Mouse (Mus musculus) lung, adult 2 months (tissue): Measurements from ENCODE around the gene Syt8. TPM values are rescaled to one million over a fixed set of nuclear protein-coding genes. Genes with fewer than 3 reads are reported as not detected.

ENCODE experiments used
- DNase-seq: peaks from one replicate; pipeline ENCODE4 v3.0.0; 2022
- H3K4me1 ChIP-seq: fragments of 200-500 bp; 2 replicates; pipeline ENCODE4 v1.6.1; 2011; ENCODE audit warnings: low read length; ENCODE audit not compliant: control insufficient read depth, insufficient read depth
- H3K4me3 ChIP-seq: fragments of 200-500 bp; replicated peaks from 2 replicates; pipeline ENCODE3; 2011; ENCODE audit warnings: low read depth, mild to moderate bottlenecking, control low read depth, low read length; ENCODE audit errors: extremely low read depth
- CTCF ChIP-seq: fragments of 200-500 bp; IDR thresholded peaks from 2 replicates; pipeline ENCODE4 v1.5.1; 2011; ENCODE audit warnings: mild to moderate bottlenecking, low read length, control low read depth; ENCODE audit not compliant: insufficient read depth
- POLR2A ChIP-seq: fragments of 200-500 bp; IDR thresholded peaks from 2 replicates; pipeline ENCODE4 v1.6.1; 2011; ENCODE audit warnings: low read depth, mild to moderate bottlenecking, control low read depth, low read length, borderline replicate concordance; ENCODE audit errors: extremely low read depth
- WGBS: fragments of 180-500 bp; shearing (Covaris S2); methylation state at CpG from one replicate; pipeline ENCODE4 v1.1.7; 2018; 5-methylcytosine and 5-hydroxymethylcytosine counted together
- polyA plus RNA-seq: library from polyadenylated mRNA; depleted of rRNA; stranded (reverse); fragments of >200 nt; gene quantifications from 2 replicates; pipeline ENCODE4 v1.2.3, GENCODE M21; 2012

The Syt8 gene
- polyA plus RNA-seq, 1 experiment = 8.6 TPM

- no peak overlapping the region for H3K4me3 ChIP-seq
- TF ChIP-seq POLR2A (no peak), CTCF (peak; percentile 60; the same call in 1 of the 2 replicates)
- H3K4me1 ChIP-seq = peaks cover 5% of the 10 kb centered on the region; the same call in 1 of the 2 replicates
- WGBS = 74% methylated on average over 11 of the region's 11 CpGs
- no peak for DNase-seq
Observed at GRCm38 (mm10) chr7:142425641-142426213, 8.9 kb upstream of the Syt8 start.

DNA sequence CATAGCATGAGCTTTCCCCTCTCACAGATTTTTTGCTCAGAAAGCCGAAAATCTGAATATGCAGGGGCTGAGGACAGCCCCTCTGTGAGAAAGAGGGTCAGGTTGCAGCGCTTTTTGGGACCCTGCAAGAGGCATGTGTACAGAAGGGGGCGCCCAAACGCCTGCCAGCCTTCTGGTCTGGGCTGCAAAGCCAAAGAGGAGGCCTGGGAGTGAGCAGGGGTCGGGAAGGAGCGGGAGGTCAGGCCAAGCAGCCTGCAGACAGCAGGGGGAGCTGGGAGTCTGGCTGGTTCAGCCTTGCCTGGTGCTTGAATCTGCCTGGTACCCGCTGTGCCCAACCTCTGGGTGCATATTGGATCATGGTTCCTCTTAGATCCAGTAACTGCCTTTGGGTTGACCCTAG is 6.4 kb upstream of the Syt8 start:
- Histone ChIP-seq H3K4me3 (no peak overlapping the region), H3K4me1 (peaks cover 5% of the 10 kb centered on the region; the same call in 1 of the 2 replicates)
- no peak for DNase-seq
- 37% methylated on average over 7 of the region's 7 CpGs for WGBS
- TF ChIP-seq POLR2A = no peak
- peak; percentile 1; the same call in 1 of the 2 replicates for TF ChIP-seq CTCF

- 28% methylated on average over 12 of the region's 12 CpGs for WGBS
- peaks cover 5% of the 10 kb centered on the region; the same call in 1 of the 2 replicates for H3K4me1 ChIP-seq
- no peak overlapping the region for H3K4me3 ChIP-seq
- DNase-seq = peak; percentile 49
- no peak for TF ChIP-seq CTCF
- TF ChIP-seq POLR2A = no peak
Observed at GRCm38 (mm10) chr7:142430160-142430678, 4.4 kb upstream of the Syt8 start.

DNA sequence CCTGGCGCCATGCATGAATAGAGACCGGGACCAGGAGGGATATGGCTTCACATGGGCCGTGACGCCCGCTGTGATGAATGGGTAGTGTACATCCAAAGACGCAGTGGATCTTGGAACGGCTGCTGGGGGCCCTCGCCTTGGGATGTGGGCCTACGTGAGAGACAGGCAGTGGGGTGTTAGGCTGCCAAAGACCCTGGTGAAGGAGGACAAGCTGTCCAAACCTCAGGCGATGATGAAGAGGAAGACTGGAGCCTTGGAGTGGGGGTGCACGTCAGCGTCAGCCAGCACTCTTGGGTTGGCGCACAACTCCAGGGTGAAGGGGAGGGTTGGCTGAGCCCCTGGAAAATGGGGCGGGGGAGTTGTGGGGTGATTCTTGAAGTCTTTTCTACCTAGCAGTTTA is 3.5 kb upstream of the Syt8 start:
- no peak for DNase-seq
- TF ChIP-seq CTCF = no peak
- TF ChIP-seq POLR2A = no peak
- 89% methylated on average over 14 of the region's 14 CpGs for WGBS
- peaks cover 5% of the 10 kb centered on the region; the same call in 1 of the 2 replicates for H3K4me1 ChIP-seq
- no peak overlapping the region for H3K4me3 ChIP-seq

- Histone ChIP-seq H3K4me1 (peaks cover 5% of the 10 kb centered on the region; the same call in 1 of the 2 replicates), H3K4me3 (no peak overlapping the region)
- TF ChIP-seq POLR2A (no peak), CTCF (no peak)
- no peak for DNase-seq
- 13% methylated on average over 19 of the region's 19 CpGs for WGBS
Observed at GRCm38 (mm10) chr7:142433623-142434022, 1.0 kb upstream of the Syt8 start.

DNA sequence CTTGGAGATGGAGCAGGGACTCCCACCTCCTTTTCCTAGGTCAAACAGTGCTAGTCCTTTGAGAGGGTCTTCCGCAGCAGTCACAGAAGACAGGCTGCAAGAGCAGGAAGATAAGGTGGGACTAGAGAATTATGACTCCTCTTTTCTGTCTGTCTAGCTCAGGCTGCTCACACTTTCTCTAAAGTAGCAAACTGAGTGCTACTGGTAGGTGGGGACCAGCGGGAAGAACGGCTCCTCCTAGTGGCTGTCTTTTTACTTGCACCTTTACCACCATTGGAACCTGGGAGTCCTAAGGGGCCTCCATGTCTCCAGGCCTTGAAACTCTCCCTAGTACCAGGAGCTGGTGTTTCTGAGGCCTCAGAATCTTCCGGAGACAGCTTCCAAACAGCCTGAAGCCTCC is 874 bp downstream of the Syt8 start:
- DNase-seq = peak; percentile 42
- 25% methylated on average over 4 of the region's 4 CpGs for WGBS
- H3K4me1 ChIP-seq = no peaks in the 10 kb centered on the region
- H3K4me3 ChIP-seq = no peak overlapping the region
- peak; percentile 85 for TF ChIP-seq CTCF
- no peak for TF ChIP-seq POLR2A

GRCm38 (mm10) chr7:142437324-142437723 is 2.7 kb downstream of the Syt8 start:
- WGBS = 77% methylated on average over 5 of the region's 5 CpGs
- peak; percentile 37 for DNase-seq
- TF ChIP-seq CTCF (peak; percentile 47; the same call in 1 of the 2 replicates), POLR2A (no peak)
- no peak overlapping the region for H3K4me3 ChIP-seq
- H3K4me1 ChIP-seq = no peaks in the 10 kb centered on the region

GRCm38 (mm10) chr7:142439966-142440365 is 5.3 kb downstream of the Syt8 start:
- 75% methylated on average over 14 of the region's 14 CpGs for WGBS
- no peak for DNase-seq
- H3K4me1 ChIP-seq = no peaks in the 10 kb centered on the region
- H3K4me3 ChIP-seq = no peak overlapping the region
- TF ChIP-seq CTCF (no peak), POLR2A (no peak)

GRCm38 (mm10) chr7:142440657-142441114 is 6.0 kb downstream of the Syt8 start:
- H3K4me1 ChIP-seq = no peaks in the 10 kb centered on the region
- WGBS = 70% methylated on average over 5 of the region's 5 CpGs
- DNase-seq = no peak
- no peak overlapping the region for H3K4me3 ChIP-seq
- TF ChIP-seq CTCF (peak; percentile 50; the same call in 1 of the 2 replicates), POLR2A (no peak)

DNA sequence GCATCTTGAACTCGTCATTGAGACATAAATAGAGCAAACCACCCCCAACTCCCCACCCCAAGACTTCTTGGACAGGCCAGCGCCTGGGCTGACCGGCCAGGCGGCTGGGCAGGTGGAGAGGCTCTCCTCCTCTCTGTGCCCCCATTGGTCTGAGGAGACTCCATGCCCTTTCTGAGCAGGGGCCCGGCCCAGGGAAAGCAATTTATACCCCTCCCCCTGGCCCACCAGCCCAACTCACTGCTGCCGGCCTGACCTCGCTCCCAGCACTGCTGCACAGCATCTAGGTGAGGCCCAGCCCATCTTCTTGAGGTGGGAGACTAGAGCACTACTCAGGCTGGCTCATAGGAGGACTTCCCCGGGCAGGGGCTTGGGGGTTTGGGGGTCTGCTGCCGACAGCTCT is 6.9 kb downstream of the Syt8 start, which contains the start of gene Tnni2:
Tnni2 (plus strand) TSS at position 224 of the 400 bp plus-strand sequence.
- TF ChIP-seq CTCF (no peak), POLR2A (no peak)
- no peaks in the 10 kb centered on the region for H3K4me1 ChIP-seq
- DNase-seq = no peak
- WGBS = 80% methylated on average over 9 of the region's 9 CpGs
- H3K4me3 ChIP-seq = no peak within 1 kb of the TSS
